Mouse (Mus musculus) liver, embryonic 14.5 days (tissue): ENCODE measurements around the gene Olfr740.

Source experiments
- CTCF ChIP-seq: IDR thresholded peaks from 2 replicates; pipeline ENCODE4 v1.5.1; 2016; ENCODE audit warnings: antibody characterized with exemption, low read depth, control low read depth
- EP300 ChIP-seq: IDR thresholded peaks from 2 replicates; pipeline ENCODE4 v1.6.1; 2016; ENCODE audit warnings: antibody characterized with exemption, low read depth

- no peak for TF ChIP-seq CTCF
- no peak for TF ChIP-seq EP300
These were observed 38.1 kb upstream of the Olfr740 start, which contains the start of gene Olfr738 for GRCm38 (mm10) chr14:50407268-50407667.
